Mouse (Mus musculus) bone marrow, adult 2 months (tissue): ENCODE results near the gene Tom1.

Source experiments
- CTCF ChIP-seq: fragments of 200-500 bp; IDR thresholded peaks from 2 replicates; pipeline ENCODE4 v1.5.1; 2011; ENCODE audit warnings: low read length, control low read depth; ENCODE audit not compliant: control insufficient read depth, insufficient read depth
- POLR2A ChIP-seq: fragments of 200-500 bp; IDR thresholded peaks from 2 replicates; pipeline ENCODE4 v1.6.1; 2011; ENCODE audit warnings: low read depth, mild to moderate bottlenecking, control low read depth, low read length, borderline replicate concordance; ENCODE audit not compliant: control insufficient read depth

DNA sequence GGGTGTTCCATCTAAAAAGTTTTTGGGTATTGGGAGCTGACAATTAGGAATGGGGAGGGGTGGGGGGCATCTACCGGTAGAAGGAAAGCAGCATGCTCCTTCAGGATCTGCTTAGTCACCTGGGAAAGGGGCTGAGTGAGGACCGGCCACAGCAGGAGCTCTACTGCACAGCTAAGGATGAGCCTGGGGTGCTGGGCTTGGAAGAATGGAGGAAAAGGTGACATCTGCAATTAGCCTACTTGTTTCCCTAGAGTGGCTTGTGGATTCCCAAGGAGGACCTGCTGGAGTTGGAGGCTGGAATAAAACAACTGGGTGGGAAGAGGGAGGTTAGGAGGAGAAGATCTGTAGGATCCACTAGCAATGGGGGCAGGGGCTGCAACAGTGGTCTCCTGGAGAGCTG is 19.9 kb upstream of the Tom1 start:
- no peak for TF ChIP-seq CTCF
- TF ChIP-seq POLR2A, result no peak
